Mouse (Mus musculus) MEL (cell line): ENCODE data around the gene Gm1604a. TPM values are rescaled to one million over a fixed set of nuclear protein-coding genes. Genes with fewer than 3 reads are reported as not detected.
"Not testable (repeated sequence)": the region's sequence is repeated elsewhere in the genome, so short reads cannot be mapped to it uniquely, and the experiment has no call there.

ENCODE experiments used
- DNase-seq: peaks from one replicate; pipeline ENCODE4 v3.0.0; 2011; ENCODE audit warnings: low read depth, low spot score
- H3K27ac ChIP-seq: 2 replicates; pipeline ENCODE4 v1.5.1; 2012; ENCODE audit warnings: low read depth, mild to moderate bottlenecking, control low read depth, low read length, moderate library complexity; ENCODE audit not compliant: control insufficient read depth
- H3K27me3 ChIP-seq, 2 experiments: fragments of 150-350 bp in 1 of 2; sonication (generic) in 1 of 2; 2 replicates each; pipeline ENCODE4 v1.6.1; 2012; ENCODE audit warnings: low read length in 2 of 2, mild to moderate bottlenecking in 2 of 2, improper control_type of control experiment in 1 of 2, moderate library complexity in 1 of 2; ENCODE audit not compliant: insufficient read depth in 2 of 2, control insufficient read depth in 1 of 2
- H3K36me3 ChIP-seq, 2 experiments: 2 replicates each; pipeline ENCODE4 v1.6.1; 2012 to 2014; ENCODE audit warnings: low read length in 2 of 2, improper control_type of control experiment in 1 of 2, inconsistent platforms in 1 of 2, mild to moderate bottlenecking in 1 of 2; ENCODE audit not compliant: insufficient read depth in 2 of 2, control insufficient read depth in 1 of 2
- H3K4me1 ChIP-seq, 2 experiments: fragments of 150-350 bp in 1 of 2; sonication (generic) in 1 of 2; 2 replicates each; pipeline ENCODE4 v1.6.1; 2012; ENCODE audit warnings: low read length in 2 of 2, improper control_type of control experiment in 1 of 2, mild to moderate bottlenecking in 1 of 2; ENCODE audit not compliant: insufficient read depth in 2 of 2, control insufficient read depth in 1 of 2
- H3K4me3 ChIP-seq, 2 experiments: fragments of 150-350 bp in 1 of 2; sonication (generic) in 1 of 2; 2 replicates each; pipeline ENCODE4 v1.5.1; 2012; ENCODE audit warnings: low read depth in 2 of 2, low read length in 2 of 2, mild to moderate bottlenecking in 2 of 2, moderate library complexity in 2 of 2, control low read depth in 1 of 2, improper control_type of control experiment in 1 of 2; ENCODE audit not compliant: control insufficient read depth in 1 of 2, insufficient read depth in 1 of 2
- H3K79me2 ChIP-seq: 2 replicates; pipeline ENCODE4 v1.6.1; 2012; ENCODE audit warnings: mild to moderate bottlenecking, low read length, moderate library complexity; ENCODE audit not compliant: control insufficient read depth, poor library complexity, insufficient read depth
- H3K9ac ChIP-seq: 2 replicates; pipeline ENCODE4 v1.6.1; 2012; ENCODE audit warnings: low read depth, mild to moderate bottlenecking, control low read depth, low read length, moderate library complexity; ENCODE audit not compliant: control insufficient read depth, poor library complexity, severe bottlenecking
- H3K9me3 ChIP-seq: fragments of 150-350 bp; sonication (generic); replicated peaks from 2 replicates; pipeline ENCODE4 v1.6.1; 2012; ENCODE audit warnings: mild to moderate bottlenecking, low read length, improper control_type of control experiment, moderate library complexity; ENCODE audit not compliant: insufficient read depth
- CTCF ChIP-seq, 3 experiments: IDR thresholded peaks in 2 of 3; conservative IDR thresholded peaks in 1 of 3; 2 replicates each; pipeline ENCODE4 v1.5.1; 2011 to 2012; ENCODE audit warnings: low read length in 3 of 3, low read depth in 2 of 3, mild to moderate bottlenecking in 2 of 3, improper control_type of control experiment in 1 of 3, inconsistent platforms in 1 of 3, mixed read lengths in 1 of 3, moderate library complexity in 1 of 3; ENCODE audit not compliant: control insufficient read depth in 1 of 3, insufficient read depth in 1 of 3, poor library complexity in 1 of 3, severe bottlenecking in 1 of 3
- RAD21 ChIP-seq: IDR thresholded peaks from 2 replicates; pipeline ENCODE4 v1.6.1; 2011; ENCODE audit warnings: mild to moderate bottlenecking, low read depth, low read length, improper control_type of control experiment
- polyA plus RNA-seq, 2 experiments: library from polyadenylated mRNA; stranded (reverse) in 1 of 2; unstranded in 1 of 2; fragments of >175 nt in 1 of 2; fragments of >200 nt in 1 of 2; gene quantifications; 2 replicates each; pipeline versions ENCODE4 v1.2.1 to v1.2.4; 2012; ENCODE audit warnings: low replicate concordance in 2 of 2, low read depth in 1 of 2; ENCODE audit not compliant: insufficient read length in 2 of 2, insufficient read depth in 1 of 2, missing spikeins in 1 of 2
- total RNA-seq: library from RNA; depleted of rRNA; stranded (reverse); fragments of 300-350 nt; gene quantifications from 2 replicates; pipeline ENCODE4 v1.2.3, GENCODE M21; 2012

Gm1604a gene
- total and polyA plus RNA-seq, 3 experiments = not detected

- not testable (repeated sequence) for H3K27ac ChIP-seq, H3K4me1 ChIP-seq, H3K79me2 ChIP-seq, DNase-seq, H3K4me3 ChIP-seq, H3K9me3 ChIP-seq, H3K36me3 ChIP-seq, H3K27me3 ChIP-seq, H3K9ac ChIP-seq
Measured at GRCm38 (mm10) chr17:7069561-7070240, 44.3 kb downstream of the Gm1604a start.

- peak; percentile 6 for DNase-seq
- not testable (repeated sequence) for H3K79me2 ChIP-seq
Measured at GRCm38 (mm10) chr17:7074494-7074893, 49.1 kb downstream of the Gm1604a start.

GRCm38 (mm10) chr17:7075519-7075918 lies 50.2 kb downstream of the Gm1604a start:
- not testable (repeated sequence) for H3K4me3 ChIP-seq, H3K36me3 ChIP-seq, H3K27ac ChIP-seq, DNase-seq, H3K9ac ChIP-seq, H3K4me1 ChIP-seq, H3K79me2 ChIP-seq, H3K9me3 ChIP-seq, H3K27me3 ChIP-seq

More at GRCm38 (mm10) chr17:7074494-7074893, 49.1 kb downstream of the Gm1604a start:
- not testable (repeated sequence) for H3K9ac ChIP-seq, H3K27ac ChIP-seq, H3K4me1 ChIP-seq, H3K27me3 ChIP-seq, H3K36me3 ChIP-seq, H3K4me3 ChIP-seq, H3K9me3 ChIP-seq

- peak in 2 of 3 experiments; percentile 10 to 44; a peak in 3 of 6 replicates for TF ChIP-seq CTCF (IDR thresholded peaks at IDR 0.05 in 2 of 3, conservative IDR thresholded peaks at IDR 0.05 in 1 of 3; ENCODE audit: control insufficient read depth in 1 of 3, insufficient read depth in 1 of 3, low read depth in 2 of 3, low read length in 3 of 3, poor library complexity in 1 of 3, severe bottlenecking in 1 of 3)
- peak; percentile 8 for TF ChIP-seq RAD21
- H3K9ac ChIP-seq, H3K9me3 ChIP-seq, H3K27me3 ChIP-seq, H3K36me3 ChIP-seq, DNase-seq, H3K79me2 ChIP-seq, H3K27ac ChIP-seq, H3K4me3 ChIP-seq, H3K4me1 ChIP-seq: not testable (repeated sequence)
Measured at GRCm38 (mm10) chr17:7079558-7079957, 54.2 kb downstream of the Gm1604a start.

GRCm38 (mm10) chr17:7084523-7084922 lies 59.2 kb downstream of the Gm1604a start:
- not testable (repeated sequence) for H3K79me2 ChIP-seq, H3K9me3 ChIP-seq, H3K9ac ChIP-seq, H3K4me3 ChIP-seq, H3K36me3 ChIP-seq, DNase-seq, H3K4me1 ChIP-seq, H3K27me3 ChIP-seq, H3K27ac ChIP-seq

GRCm38 (mm10) chr17:7085469-7086168 lies 60.3 kb downstream of the Gm1604a start:
- not testable (repeated sequence) for H3K9ac ChIP-seq, H3K27ac ChIP-seq, H3K4me1 ChIP-seq, H3K4me3 ChIP-seq, DNase-seq, H3K79me2 ChIP-seq, H3K36me3 ChIP-seq, H3K27me3 ChIP-seq, H3K9me3 ChIP-seq

GRCm38 (mm10) chr17:7086836-7087235 lies 61.5 kb downstream of the Gm1604a start:
- not testable (repeated sequence) for H3K9ac ChIP-seq, H3K4me3 ChIP-seq, H3K9me3 ChIP-seq, H3K79me2 ChIP-seq, H3K4me1 ChIP-seq, DNase-seq, H3K36me3 ChIP-seq, H3K27ac ChIP-seq, H3K27me3 ChIP-seq
